Mouse (Mus musculus) heart, embryonic 11.5 days (tissue): Measurements from ENCODE around the gene Ntn1. TPM values are rescaled to one million over a fixed set of nuclear protein-coding genes. Genes with fewer than 3 reads are reported as not detected.

Experiments used
- ATAC-seq: fragments of 200-750 bp; cut with Nextera tagmentation; replicated peaks from 2 replicates; pipeline ENCODE4 v1.8.0; 2017; ENCODE audit warnings: moderate library complexity; ENCODE audit not compliant: insufficient number of reproducible peaks, low FRiP score, low TSS enrichment
- H3K27ac ChIP-seq: fragments of 300-500 bp; sonication (generic); 2 replicates; pipeline ENCODE4 v1.5.1; 2014; ENCODE audit warnings: mild to moderate bottlenecking, low read depth, low read length
- H3K27me3 ChIP-seq: fragments of 300-500 bp; sonication (generic); 2 replicates; pipeline ENCODE4 v1.6.1; 2014; ENCODE audit warnings: mild to moderate bottlenecking, low read length, mixed read lengths; ENCODE audit not compliant: control insufficient read depth, insufficient read depth
- H3K36me3 ChIP-seq: fragments of 300-500 bp; sonication (generic); 2 replicates; pipeline ENCODE4 v1.6.1; 2014; ENCODE audit warnings: mild to moderate bottlenecking, low read length, moderate library complexity, mixed read lengths; ENCODE audit not compliant: control insufficient read depth, insufficient read depth
- H3K4me1 ChIP-seq: fragments of 300-500 bp; sonication (generic); 2 replicates; pipeline ENCODE4 v1.6.1; 2014; ENCODE audit warnings: low read length; ENCODE audit not compliant: control insufficient read depth, insufficient read depth
- H3K4me2 ChIP-seq: fragments of 300-500 bp; sonication (generic); 2 replicates; pipeline ENCODE4 v1.6.1; 2014; ENCODE audit warnings: mild to moderate bottlenecking, moderate library complexity
- H3K4me3 ChIP-seq: fragments of 300-500 bp; sonication (generic); 2 replicates; pipeline ENCODE4 v1.5.1; 2014; ENCODE audit warnings: low read depth, low read length
- H3K9ac ChIP-seq: fragments of 300-500 bp; sonication (generic); 2 replicates; pipeline ENCODE4 v1.6.1; 2014; ENCODE audit warnings: mild to moderate bottlenecking, low read depth, low read length, moderate library complexity
- H3K9me3 ChIP-seq: fragments of 300-500 bp; sonication (generic); replicated peaks from 2 replicates; pipeline ENCODE4 v1.6.1; 2016; ENCODE audit warnings: low read length; ENCODE audit not compliant: control insufficient read depth
- WGBS: fragments of 180-500 bp; shearing (Covaris S2); extraction: QIAGEN DNeasy Blood & Tissue Kit; methylation state at CpG from one replicate; pipeline ENCODE4 v1.1.7; 2014; ENCODE audit not compliant: insufficient replicate concordance; 5-methylcytosine and 5-hydroxymethylcytosine counted together
- polyA plus RNA-seq: library from polyadenylated mRNA; unstranded; fragments of >200 nt; fragmentation: Nextera tagmentation; extraction: Ambion mirVana; gene quantifications from 2 replicates; pipeline ENCODE4 v1.2.1, GENCODE M21; 2014

Gene Ntn1
- polyA plus RNA-seq, 1 experiment from 2014 or later: 6.8 TPM

DNA sequence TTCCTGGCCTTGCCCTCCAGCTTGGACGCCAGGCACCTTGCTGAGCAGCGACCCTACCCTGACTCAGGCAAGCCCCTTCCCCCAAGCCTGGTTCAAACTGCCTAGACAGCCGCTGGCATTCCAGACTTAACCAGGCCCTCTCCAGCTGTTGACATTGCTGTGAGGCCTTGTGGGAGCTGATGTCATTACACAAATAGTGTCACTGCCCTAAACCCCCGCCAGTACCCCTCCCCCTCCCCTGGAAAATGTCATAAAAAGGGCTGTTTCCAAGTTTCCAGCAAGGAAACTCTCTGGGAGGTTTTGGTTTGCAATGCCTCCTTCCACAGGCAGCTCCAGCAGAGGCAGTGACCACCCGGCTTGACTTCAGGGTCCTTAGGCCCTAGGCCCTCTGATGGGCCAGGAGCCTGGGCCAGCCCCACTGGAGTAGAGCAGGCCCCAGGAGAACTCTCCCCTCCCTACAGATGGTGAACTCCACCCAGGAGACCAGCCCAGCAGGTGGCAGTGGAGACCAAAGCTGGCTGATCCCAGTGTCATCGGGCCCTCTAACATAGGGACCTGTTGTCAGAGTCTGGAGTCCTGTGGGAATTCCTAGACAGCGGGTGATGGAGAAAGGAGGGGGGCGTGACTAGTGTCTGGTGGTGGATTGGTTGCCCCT is 188.6 kb downstream of the Ntn1 start:
- WGBS: 20% methylated on average over 8 of the region's 8 CpGs
- no peaks in the 10 kb centered on the region for H3K27me3 ChIP-seq
- peak overlapping the region; percentile 46; the same call in 1 of the 2 replicates for H3K27ac ChIP-seq
- H3K36me3 ChIP-seq: no peaks in the 10 kb centered on the region
- peak overlapping the region; percentile 10; the same call in 1 of the 2 replicates for H3K9ac ChIP-seq
- no peak for ATAC-seq
- H3K4me2 ChIP-seq: no peak overlapping the region
- no peak overlapping the region for H3K4me3 ChIP-seq
- no peaks in the 10 kb centered on the region for H3K9me3 ChIP-seq
- peaks cover 31% of the 10 kb centered on the region for H3K4me1 ChIP-seq

DNA sequence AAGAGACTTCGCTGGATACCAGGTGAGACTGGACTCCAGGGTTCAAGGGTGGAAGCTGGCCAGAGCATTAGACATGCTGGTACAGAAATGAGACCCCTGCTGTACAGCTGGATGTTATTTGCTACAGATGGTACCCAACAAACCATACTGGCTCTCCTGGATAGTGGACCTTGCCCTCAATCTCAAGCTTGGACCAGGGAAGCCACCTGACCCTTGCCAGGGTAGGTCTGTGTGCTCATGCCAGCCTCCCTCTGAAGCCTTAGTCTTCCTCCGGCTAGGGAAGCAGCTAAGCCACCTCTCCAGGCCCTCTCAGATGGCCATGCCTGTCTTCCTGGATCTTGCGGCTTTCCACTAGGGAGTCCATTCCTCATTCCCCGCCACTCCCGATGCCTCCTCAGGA is 189.9 kb downstream of the Ntn1 start:
- H3K4me1 ChIP-seq: peaks cover 18% of the 10 kb centered on the region
- H3K27me3 ChIP-seq: no peaks in the 10 kb centered on the region
- no peak overlapping the region for H3K9ac ChIP-seq
- no peaks in the 10 kb centered on the region for H3K9me3 ChIP-seq
- no peak overlapping the region for H3K4me2 ChIP-seq
- H3K4me3 ChIP-seq: no peak overlapping the region
- no peak overlapping the region for H3K27ac ChIP-seq
- WGBS: 89% methylated on average over 5 of the region's 5 CpGs
- no peak for ATAC-seq
- H3K36me3 ChIP-seq: no peaks in the 10 kb centered on the region

DNA sequence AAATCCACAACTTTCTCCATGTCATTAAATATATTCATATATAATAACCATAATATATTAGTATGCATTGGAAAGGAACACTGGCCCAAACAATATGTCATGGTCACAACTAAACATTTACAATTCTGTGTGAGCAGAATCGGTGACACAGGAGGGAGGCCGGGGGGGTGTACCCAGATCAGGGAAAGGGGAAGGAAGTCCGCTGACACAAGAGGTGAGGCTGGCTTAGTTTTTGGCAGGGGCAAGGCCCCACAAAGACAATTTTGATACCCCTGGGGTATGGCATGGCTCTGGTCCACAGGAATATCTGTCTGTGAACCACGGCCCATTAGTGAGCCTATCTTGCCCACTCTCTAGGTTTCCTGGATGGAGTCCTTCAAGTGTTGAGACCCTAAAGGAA is 191.1 kb downstream of the Ntn1 start:
- no peak overlapping the region for H3K27ac ChIP-seq
- H3K9me3 ChIP-seq: no peaks in the 10 kb centered on the region
- ATAC-seq: no peak
- no peak overlapping the region for H3K4me3 ChIP-seq
- H3K36me3 ChIP-seq: no peaks in the 10 kb centered on the region
- WGBS: 83% methylated on average over 4 of the region's 4 CpGs
- no peaks in the 10 kb centered on the region for H3K27me3 ChIP-seq
- no peak overlapping the region for H3K9ac ChIP-seq
- no peak overlapping the region for H3K4me2 ChIP-seq
- H3K4me1 ChIP-seq: peaks cover 19% of the 10 kb centered on the region

DNA sequence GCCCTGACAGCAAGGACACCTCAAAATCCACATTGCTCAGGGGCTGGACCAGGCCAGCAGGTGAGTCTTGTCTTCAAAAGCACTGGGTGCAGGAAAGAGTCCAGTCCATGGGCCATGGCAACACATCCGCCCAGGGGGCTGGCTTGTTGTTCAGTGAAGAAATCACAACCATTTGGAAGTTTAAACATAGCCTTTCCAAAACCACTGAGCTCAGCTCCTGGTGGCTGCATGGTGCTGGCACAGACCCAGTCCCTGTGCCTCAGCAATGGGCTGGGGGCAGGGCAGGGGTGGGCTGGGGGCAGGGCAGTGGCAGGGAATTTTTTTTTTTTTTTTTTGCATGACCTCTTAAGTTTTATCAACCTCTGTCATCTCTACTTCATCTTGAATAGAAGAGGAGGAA is 192.0 kb downstream of the Ntn1 start:
- Histone ChIP-seq H3K9ac (no peak overlapping the region), H3K27ac (no peak overlapping the region), H3K9me3 (no peaks in the 10 kb centered on the region), H3K27me3 (no peaks in the 10 kb centered on the region), H3K36me3 (no peaks in the 10 kb centered on the region), H3K4me2 (no peak overlapping the region), H3K4me1 (peaks cover 20% of the 10 kb centered on the region), H3K4me3 (no peak overlapping the region)
- 81% methylated on average over 1 of the region's 1 CpGs for WGBS
- ATAC-seq: no peak

DNA sequence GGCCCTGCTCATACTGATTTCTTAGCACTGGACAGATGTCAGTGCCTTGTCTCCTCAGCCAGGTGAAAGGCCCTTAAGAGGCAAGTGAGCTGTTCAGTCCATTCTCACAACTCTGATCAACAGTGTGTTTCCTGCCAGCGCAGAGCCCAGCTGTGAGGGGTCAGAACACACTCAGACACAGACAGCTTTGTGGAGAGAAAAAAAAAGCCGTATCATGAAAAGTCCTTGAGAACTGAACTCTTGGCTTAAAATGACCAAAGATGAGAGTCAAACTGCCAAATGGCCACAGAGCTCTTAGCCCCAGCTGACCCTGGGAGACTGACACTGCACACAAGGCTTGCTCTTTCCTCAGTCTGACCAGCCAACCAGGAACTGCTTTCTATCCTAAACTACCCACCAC is 192.6 kb downstream of the Ntn1 start:
- H3K9me3 ChIP-seq: no peaks in the 10 kb centered on the region
- no peaks in the 10 kb centered on the region for H3K36me3 ChIP-seq
- no peak overlapping the region for H3K27ac ChIP-seq
- no peak for ATAC-seq
- WGBS: 76% methylated on average over 2 of the region's 2 CpGs
- H3K27me3 ChIP-seq: no peaks in the 10 kb centered on the region
- no peak overlapping the region for H3K9ac ChIP-seq
- H3K4me3 ChIP-seq: no peak overlapping the region
- H3K4me1 ChIP-seq: peaks cover 20% of the 10 kb centered on the region
- H3K4me2 ChIP-seq: no peak overlapping the region

DNA sequence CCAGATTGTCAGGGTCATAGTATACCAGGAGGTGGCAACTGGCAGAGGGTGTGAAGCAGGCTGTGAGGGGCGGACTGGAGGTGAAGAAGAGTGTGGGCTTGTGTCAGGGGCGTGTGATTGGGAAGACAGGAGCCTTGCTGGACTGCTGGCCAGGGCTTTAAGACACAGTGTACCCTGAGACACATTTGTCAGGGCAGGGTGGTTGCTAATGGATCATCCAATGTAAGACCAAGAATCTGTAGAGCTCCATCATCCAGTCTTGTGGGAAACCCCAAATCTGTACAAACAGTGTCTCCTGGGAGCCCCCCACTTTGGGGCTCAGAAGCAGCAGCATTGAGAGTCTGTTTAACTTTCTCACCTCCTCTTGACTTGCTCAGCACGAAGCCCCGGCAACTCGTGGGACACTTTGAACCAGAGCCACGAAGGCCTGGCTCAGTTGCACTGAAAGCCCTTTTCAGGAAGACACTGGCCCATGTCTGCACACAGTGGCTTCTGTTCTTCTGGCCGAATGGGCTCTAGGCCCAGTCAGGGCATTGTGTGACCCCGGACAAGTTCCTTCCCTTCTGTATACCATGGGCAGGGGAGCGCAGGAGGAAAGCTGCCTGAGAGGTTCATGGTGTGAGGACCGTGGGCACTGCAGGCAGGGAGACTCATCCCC is 194.9 kb downstream of the Ntn1 start:
- no peak overlapping the region for H3K4me3 ChIP-seq
- H3K36me3 ChIP-seq: no peaks in the 10 kb centered on the region
- no peak overlapping the region for H3K4me2 ChIP-seq
- H3K27me3 ChIP-seq: no peaks in the 10 kb centered on the region
- H3K27ac ChIP-seq: no peak overlapping the region
- no peak overlapping the region for H3K9ac ChIP-seq
- ATAC-seq: no peak
- H3K9me3 ChIP-seq: no peaks in the 10 kb centered on the region
- WGBS: 84% methylated on average over 10 of the region's 10 CpGs
- H3K4me1 ChIP-seq: peaks cover 14% of the 10 kb centered on the region

DNA sequence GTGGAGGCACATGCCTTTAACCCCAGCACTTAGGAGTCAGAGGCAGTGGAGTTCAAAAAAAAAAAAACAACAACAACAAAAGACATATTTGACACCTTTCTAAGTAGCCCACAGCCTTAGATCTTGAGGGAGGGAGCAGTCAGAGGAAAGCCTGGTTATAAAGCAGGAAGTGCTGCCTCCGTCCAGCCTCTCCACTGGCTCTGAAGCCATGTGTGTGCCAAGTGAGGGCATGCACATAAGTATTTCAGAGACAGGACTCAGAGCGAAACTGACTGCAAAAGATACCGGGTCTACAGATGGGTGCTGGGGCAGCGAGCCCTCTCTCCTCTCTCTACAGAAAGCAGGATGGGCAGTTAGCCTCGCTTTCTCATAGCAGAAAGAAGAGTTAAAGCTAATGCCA is 196.2 kb downstream of the Ntn1 start:
- H3K36me3 ChIP-seq: no peaks in the 10 kb centered on the region
- WGBS: 80% methylated on average over 5 of the region's 5 CpGs
- no peak overlapping the region for H3K4me2 ChIP-seq
- H3K9me3 ChIP-seq: no peaks in the 10 kb centered on the region
- no peak overlapping the region for H3K9ac ChIP-seq
- ATAC-seq: no peak
- H3K4me3 ChIP-seq: no peak overlapping the region
- H3K4me1 ChIP-seq: peaks cover 17% of the 10 kb centered on the region
- H3K27me3 ChIP-seq: no peaks in the 10 kb centered on the region
- no peak overlapping the region for H3K27ac ChIP-seq

DNA sequence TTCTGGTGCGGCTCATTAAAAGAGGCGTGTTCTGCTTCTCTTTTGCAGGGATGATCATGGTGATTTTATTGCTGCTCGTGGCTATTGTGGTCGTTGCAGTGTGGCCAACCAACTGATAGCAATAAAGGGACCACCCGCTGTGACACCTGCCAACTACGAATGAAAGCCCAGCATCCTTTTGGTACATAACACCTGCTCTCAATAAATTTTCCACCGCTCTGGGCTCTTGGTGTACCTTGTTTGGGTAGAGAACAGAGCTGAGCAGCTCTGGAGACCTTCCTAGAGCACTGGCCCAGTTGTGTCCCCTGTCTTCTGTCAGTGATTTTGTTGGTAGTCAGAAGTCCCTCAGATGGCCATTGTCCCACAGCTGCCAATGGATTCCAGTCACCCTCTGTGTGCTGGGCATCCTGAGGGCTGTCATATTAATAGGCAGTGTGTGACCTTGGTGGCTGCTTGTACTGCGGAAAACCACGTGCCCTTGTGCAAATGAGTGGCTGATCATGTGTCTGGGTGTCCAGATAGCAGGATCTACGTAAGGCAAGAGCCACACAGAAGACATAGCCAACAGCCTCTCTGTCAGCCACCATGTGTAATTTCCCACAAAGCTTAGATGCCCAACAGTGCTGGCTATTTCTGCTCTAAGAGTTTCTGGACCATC is 196.8 kb downstream of the Ntn1 start:
- Histone ChIP-seq H3K4me1 (peaks cover 17% of the 10 kb centered on the region), H3K27ac (no peak overlapping the region), H3K36me3 (no peaks in the 10 kb centered on the region), H3K4me2 (no peak overlapping the region), H3K9me3 (no peaks in the 10 kb centered on the region), H3K9ac (no peak overlapping the region), H3K27me3 (no peaks in the 10 kb centered on the region), H3K4me3 (no peak overlapping the region)
- ATAC-seq: no peak
- 70% methylated on average over 10 of the region's 10 CpGs for WGBS
